Mouse (Mus musculus) embryonic facial prominence, embryonic 15.5 days (tissue): ENCODE measurements around the gene Bok. TPM values are rescaled to one million over a fixed set of nuclear protein-coding genes. Genes with fewer than 3 reads are reported as not detected.
"Not testable (repeated sequence)": the region's sequence is repeated elsewhere in the genome, so short reads cannot be mapped to it uniquely, and the experiment has no call there.

ENCODE experiments used
- ATAC-seq: fragments of 200-750 bp; cut with Nextera tagmentation; 2 replicates; pipeline ENCODE4 v1.8.0; 2017; ENCODE audit warnings: low read depth, moderate TSS enrichment; ENCODE audit not compliant: insufficient number of reproducible peaks, low FRiP score, low TSS enrichment
- H3K27ac ChIP-seq: fragments of 300-500 bp; sonication (generic); replicated peaks from 2 replicates; pipeline ENCODE4 v1.5.1; 2015; ENCODE audit warnings: mild to moderate bottlenecking, inconsistent platforms
- H3K27me3 ChIP-seq: fragments of 300-500 bp; sonication (generic); 2 replicates; pipeline ENCODE4 v1.6.1; 2015; ENCODE audit warnings: inconsistent platforms
- H3K36me3 ChIP-seq: fragments of 300-500 bp; sonication (generic); 2 replicates; pipeline ENCODE4 v1.6.1; 2015; ENCODE audit warnings: mild to moderate bottlenecking, inconsistent platforms
- H3K4me1 ChIP-seq: fragments of 300-500 bp; sonication (generic); 2 replicates; pipeline ENCODE4 v1.6.1; 2015; ENCODE audit warnings: inconsistent platforms
- H3K4me2 ChIP-seq: fragments of 300-500 bp; sonication (generic); replicated peaks from 2 replicates; pipeline ENCODE4 v1.6.1; 2015; ENCODE audit warnings: mild to moderate bottlenecking, inconsistent platforms
- H3K4me3 ChIP-seq: fragments of 300-500 bp; sonication (generic); replicated peaks from 2 replicates; pipeline ENCODE4 v1.5.1; 2015; ENCODE audit warnings: mild to moderate bottlenecking, inconsistent platforms
- H3K9ac ChIP-seq: fragments of 300-500 bp; sonication (generic); 2 replicates; pipeline ENCODE4 v1.6.1; 2015; ENCODE audit warnings: inconsistent platforms
- H3K9me3 ChIP-seq: fragments of 300-500 bp; sonication (generic); replicated peaks from 2 replicates; pipeline ENCODE4 v1.6.1; 2016; ENCODE audit warnings: inconsistent platforms
- WGBS: fragments of 180-500 bp; shearing (Covaris S2); methylation state at CpG from one replicate; pipeline ENCODE4 v1.1.7; 2015; 5-methylcytosine and 5-hydroxymethylcytosine counted together
- polyA plus RNA-seq: library from polyadenylated mRNA; unstranded; fragments of >200 nt; fragmentation: Nextera tagmentation; extraction: Ambion mirVana; gene quantifications from 2 replicates; pipeline ENCODE4 v1.2.1, GENCODE M21; 2015

Bok gene
- polyA plus RNA-seq: 61.3 and 63.4 TPM in 2 replicates

DNA sequence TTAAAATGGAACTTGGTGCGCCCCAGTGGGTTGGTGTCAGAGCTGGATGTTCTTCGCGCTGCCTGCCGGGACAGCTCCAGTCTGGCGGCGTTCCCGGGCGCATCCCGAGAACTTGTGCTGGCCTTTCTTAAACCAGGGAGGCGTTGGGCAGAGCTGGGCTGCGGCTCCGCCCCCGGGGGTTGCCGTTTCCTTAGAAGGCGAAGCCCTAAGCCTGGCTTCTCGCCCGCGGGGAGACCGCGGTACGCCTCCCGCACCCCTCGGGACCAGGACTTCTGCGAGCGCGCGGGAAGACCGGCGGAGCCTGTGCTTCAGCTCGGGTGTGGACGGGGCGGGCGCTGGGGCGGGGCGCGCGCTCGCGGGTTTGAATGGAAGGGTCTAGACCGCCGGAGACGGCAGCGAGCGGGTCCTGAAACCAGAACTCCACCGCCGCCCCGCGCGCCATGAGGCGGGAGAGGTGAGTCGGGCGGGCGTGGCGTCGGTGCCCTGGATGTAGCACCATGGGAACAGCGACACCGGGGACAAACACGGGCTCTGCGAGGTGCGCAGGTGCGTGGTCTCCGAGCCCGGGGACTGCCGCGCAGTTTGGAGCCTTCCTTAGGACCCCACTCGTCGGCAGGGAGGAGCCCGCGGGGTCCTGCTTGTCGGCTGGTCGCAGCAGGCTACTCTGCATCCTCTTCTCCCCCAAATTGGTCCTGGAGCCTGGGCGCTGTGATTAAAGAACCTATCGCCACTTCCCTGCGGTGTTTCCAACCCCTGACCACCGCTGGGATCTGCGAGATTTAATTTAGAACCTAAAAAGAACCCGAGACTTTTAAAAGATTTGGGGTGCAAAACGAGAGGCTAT is at the start of gene Bok:
TSS of gene Bok (plus strand) at position 260 of the 844 bp plus-strand sequence.
- peak; percentile 82 for ATAC-seq
- Histone ChIP-seq H3K4me3 (peak within 1 kb of the TSS; percentile 61), H3K27ac (peak within 1 kb of the TSS; percentile 66), H3K36me3 (no peaks in the 10 kb centered on the region), H3K9ac (peak within 1 kb of the TSS; percentile 33), H3K9me3 (no peaks in the 10 kb centered on the region), H3K27me3 (no peaks in the 10 kb centered on the region), H3K4me1 (peaks cover 22% of the 10 kb centered on the region), H3K4me2 (peak within 1 kb of the TSS; percentile 91)
- WGBS: under 1% methylated on average over 78 of the region's 78 CpGs

DNA sequence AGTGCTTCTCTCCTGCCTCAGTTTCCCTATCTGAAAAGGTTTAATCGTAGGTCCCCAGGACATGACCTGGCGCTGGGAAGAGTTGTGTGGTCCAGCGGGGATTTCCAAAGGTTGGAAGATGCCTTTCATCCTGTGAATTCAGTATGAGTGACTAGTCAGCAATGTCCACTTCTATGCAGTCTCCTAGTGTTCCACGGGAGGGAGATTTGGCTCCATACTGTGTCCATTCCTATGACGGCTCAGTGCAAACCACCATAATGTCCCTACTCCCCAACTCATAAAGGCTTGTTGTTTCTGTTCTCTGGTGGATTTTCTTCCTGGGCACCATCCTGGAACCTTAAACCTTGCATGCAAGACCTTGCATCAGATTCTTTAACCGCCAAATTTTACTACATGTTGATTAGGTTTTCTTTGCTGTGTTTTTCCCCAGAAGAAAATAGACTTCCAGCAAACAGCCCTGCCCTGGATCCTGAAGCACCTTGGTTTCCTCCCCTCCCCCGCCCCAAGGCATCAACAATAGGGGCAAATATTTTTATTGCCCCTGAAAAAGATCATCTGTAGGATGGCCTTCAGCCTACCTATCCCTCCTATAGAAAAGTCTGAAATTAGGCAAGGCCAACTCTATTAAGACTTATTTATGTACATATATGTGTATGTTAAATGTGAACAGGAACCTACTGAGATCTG is 49.1 kb upstream of the Bok start:
- no peaks in the 10 kb centered on the region for H3K9me3 ChIP-seq
- 30% methylated on average over 7 of the region's 7 CpGs for WGBS
- no peak for ATAC-seq
- peak overlapping the region; percentile 85 for H3K27ac ChIP-seq
- H3K4me1 ChIP-seq: peaks cover 23% of the 10 kb centered on the region
- H3K36me3 ChIP-seq: 0 out of 2 replicates have a peak, but pooled peaks cover 7% of the 10 kb centered on the region
- peak overlapping the region; percentile 75 for H3K4me2 ChIP-seq
- peak overlapping the region; percentile 47 for H3K9ac ChIP-seq
- H3K4me3 ChIP-seq: peak overlapping the region; percentile 100
- no peaks in the 10 kb centered on the region for H3K27me3 ChIP-seq

DNA sequence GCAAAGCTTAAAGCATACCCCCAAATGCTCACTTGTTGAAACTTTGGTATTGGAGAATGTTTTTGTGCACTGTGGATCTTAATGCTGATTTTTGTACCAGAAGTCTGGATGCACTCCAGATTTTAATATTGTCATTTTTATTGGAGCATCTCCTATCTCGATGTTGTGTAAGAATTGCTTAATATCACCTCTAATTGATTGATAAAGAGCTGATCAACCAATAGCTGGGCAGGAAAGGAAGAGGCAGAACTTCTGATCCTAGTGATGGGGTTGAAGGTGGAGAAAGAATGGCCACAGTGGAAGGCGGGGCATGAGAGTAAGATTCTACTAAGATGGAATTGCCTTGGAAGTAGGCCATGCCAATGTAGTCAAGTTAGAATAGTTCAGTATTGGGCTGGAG is 43.5 kb upstream of the Bok start:
- ATAC-seq: no peak
- Histone ChIP-seq H3K9me3 (no peaks in the 10 kb centered on the region), H3K27ac (no peak overlapping the region), H3K4me2 (no peak overlapping the region), H3K27me3 (no peaks in the 10 kb centered on the region), H3K9ac (no peak overlapping the region), H3K4me1 (no peaks in the 10 kb centered on the region), H3K4me3 (no peak overlapping the region), H3K36me3 (no peaks in the 10 kb centered on the region)
- 90% methylated on average over 2 of the region's 2 CpGs for WGBS

DNA sequence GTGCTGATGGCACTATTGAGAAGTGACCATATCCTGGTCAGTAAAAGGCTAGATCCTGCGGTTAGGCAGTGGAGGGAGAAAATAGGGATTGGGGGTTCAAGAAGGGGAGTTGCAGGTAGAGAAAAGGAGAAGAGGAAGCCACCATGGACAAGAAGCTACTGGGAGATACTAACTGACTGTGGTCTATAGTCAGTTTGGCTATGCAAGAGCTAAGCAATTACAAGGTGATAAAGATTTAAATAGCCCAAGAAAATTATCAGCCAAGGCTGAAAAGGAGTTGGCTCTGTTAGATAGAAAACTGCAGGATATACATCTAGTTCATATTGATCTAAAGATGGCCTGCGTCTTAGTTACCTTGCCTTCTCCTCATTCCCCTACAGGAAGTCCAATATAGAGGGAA is 42.8 kb upstream of the Bok start:
- Histone ChIP-seq H3K36me3 (no peaks in the 10 kb centered on the region), H3K9me3 (no peaks in the 10 kb centered on the region), H3K4me2 (no peak overlapping the region), H3K4me1 (no peaks in the 10 kb centered on the region), H3K4me3 (no peak overlapping the region), H3K27ac (no peak overlapping the region), H3K9ac (no peak overlapping the region), H3K27me3 (no peaks in the 10 kb centered on the region)
- 79% methylated on average over 2 of the region's 2 CpGs for WGBS
- no peak for ATAC-seq

DNA sequence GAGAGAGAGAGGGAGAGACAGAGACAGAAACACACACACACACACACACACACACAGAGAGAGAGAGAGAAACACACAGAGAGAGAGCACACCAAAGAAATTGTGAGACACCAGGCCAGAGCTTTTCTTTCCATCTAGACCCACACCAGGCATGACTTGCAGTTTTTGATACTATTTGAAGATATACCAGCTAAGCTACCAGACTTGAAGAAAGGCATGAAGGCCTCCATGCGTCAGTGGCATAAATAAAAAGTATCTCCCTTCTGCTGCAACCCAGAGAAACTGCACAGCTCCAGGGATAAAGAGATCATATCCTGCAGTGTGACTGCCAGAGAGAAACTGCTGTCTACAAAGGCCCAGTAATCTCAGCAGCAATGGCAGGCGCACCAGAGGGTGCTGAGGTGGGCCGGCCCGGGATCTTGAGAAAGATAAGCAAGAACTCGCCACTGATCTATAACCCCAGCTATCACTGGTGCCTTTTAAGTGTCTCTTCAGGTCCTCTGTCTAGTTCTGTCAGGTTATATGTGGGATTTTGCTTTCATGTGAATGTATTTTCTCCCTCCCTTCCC is 35.8 kb upstream of the Bok start:
- WGBS: 71% methylated on average over 5 of the region's 5 CpGs
- Histone ChIP-seq H3K4me2 (no peak overlapping the region), H3K27me3 (no peaks in the 10 kb centered on the region), H3K9me3 (no peaks in the 10 kb centered on the region), H3K27ac (no peak overlapping the region), H3K4me1 (no peaks in the 10 kb centered on the region), H3K4me3 (no peak overlapping the region), H3K9ac (no peak overlapping the region), H3K36me3 (no peaks in the 10 kb centered on the region)
- ATAC-seq: no peak

DNA sequence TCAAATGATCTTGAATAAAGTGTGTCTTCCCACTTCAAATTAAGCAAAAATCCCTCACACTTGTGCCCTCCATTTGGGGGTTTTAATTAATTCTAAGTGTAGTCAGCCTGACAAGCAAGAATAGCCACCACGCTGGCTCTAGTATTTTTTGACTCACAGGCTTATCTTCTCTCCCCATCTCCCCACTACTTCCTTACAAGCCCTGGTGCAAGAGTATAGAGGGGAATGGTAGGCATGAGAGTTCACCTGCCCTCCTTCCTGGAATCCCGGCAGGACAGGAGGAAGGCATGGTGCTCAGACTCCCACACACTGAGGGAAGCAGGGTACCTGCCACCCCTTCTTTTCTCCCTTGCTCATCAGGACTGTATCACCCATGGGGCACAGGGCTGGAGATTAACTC is 31.2 kb upstream of the Bok start:
- no peak overlapping the region for H3K4me2 ChIP-seq
- no peak overlapping the region for H3K9ac ChIP-seq
- no peak for ATAC-seq
- H3K27me3 ChIP-seq: no peaks in the 10 kb centered on the region
- no peaks in the 10 kb centered on the region for H3K9me3 ChIP-seq
- H3K27ac ChIP-seq: no peak overlapping the region
- no peaks in the 10 kb centered on the region for H3K4me1 ChIP-seq
- no peaks in the 10 kb centered on the region for H3K36me3 ChIP-seq
- H3K4me3 ChIP-seq: no peak overlapping the region
- WGBS: 49% methylated on average over 2 of the region's 2 CpGs

DNA sequence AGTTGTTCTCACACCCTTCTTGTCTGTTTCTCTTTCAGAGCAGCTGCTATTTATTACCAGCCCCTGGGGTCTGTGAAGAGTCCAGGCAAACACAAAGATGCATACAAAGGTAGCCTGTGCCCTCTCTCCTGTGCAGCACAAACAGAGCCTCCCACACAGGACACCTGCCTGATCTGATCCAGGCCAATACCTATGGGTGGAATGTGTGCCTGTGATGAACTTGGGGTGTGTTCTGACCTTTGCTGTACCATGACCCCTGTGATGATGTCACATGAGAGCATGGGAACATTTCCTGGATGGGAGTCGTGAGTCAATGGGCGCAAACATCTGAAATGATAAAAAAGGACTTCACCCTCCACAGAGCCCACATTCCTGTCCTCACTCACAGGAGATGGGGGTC is 30.7 kb upstream of the Bok start:
- no peak for ATAC-seq
- no peak overlapping the region for H3K9ac ChIP-seq
- no peaks in the 10 kb centered on the region for H3K9me3 ChIP-seq
- H3K27me3 ChIP-seq: no peaks in the 10 kb centered on the region
- H3K4me2 ChIP-seq: no peak overlapping the region
- H3K27ac ChIP-seq: no peak overlapping the region
- WGBS: 57% methylated on average over 2 of the region's 2 CpGs
- no peaks in the 10 kb centered on the region for H3K36me3 ChIP-seq
- no peak overlapping the region for H3K4me3 ChIP-seq
- H3K4me1 ChIP-seq: no peaks in the 10 kb centered on the region

DNA sequence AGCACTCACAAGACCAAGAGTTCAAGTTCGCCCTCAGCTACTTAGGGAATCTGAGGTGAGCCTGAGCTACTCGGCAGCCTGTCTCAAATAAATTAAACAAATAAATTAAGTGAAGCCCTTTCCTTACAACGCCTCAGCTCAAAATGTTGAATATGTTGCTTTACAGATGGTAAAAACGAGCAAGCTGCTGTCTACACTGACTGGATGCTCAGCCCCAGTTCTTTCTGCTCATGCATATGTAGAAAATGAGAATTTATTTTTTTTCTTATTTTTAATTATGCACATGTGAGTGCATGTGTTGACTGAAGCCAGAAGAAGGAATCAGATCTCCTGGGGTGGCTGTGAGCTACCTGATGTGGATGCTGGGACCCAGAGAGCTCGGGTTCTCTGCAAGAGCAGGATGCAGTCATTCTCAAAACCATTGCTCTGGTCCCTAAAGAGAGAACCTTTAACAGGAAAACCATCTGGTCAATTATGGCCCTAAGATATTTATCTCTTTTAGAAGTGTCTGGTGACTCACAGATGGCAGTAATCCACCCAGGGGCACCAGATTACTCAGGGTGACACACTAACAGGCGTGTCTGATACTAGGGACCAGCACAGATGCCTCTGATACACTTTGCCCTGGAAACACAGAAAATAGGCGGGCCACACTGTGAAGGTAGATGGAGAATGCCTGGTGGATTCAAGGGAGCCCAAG is 29.0 kb upstream of the Bok start:
- no peaks in the 10 kb centered on the region for H3K27me3 ChIP-seq
- 61% methylated on average over 7 of the region's 7 CpGs for WGBS
- H3K27ac ChIP-seq: no peak overlapping the region
- H3K9ac ChIP-seq: no peak overlapping the region
- no peaks in the 10 kb centered on the region for H3K4me1 ChIP-seq
- no peak for ATAC-seq
- H3K4me3 ChIP-seq: no peak overlapping the region
- H3K36me3 ChIP-seq: no peaks in the 10 kb centered on the region
- H3K4me2 ChIP-seq: no peak overlapping the region
- H3K9me3 ChIP-seq: no peaks in the 10 kb centered on the region

DNA sequence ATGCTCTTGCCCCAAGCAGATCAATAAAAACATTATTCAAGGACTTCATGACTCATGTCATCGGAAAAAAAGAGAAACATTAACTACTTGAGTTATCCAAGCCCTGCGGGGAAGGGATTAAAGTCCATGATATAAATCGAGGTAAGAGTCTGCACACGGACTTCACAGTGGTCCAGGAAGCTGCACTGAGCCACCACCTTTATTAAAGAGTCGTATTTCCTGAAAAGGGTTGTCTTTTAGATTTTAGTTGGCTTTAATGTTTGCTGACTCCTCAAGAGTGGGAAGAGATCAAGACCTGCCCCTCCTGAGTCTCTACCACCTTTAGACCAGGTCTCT is 28.5 kb upstream of the Bok start:
- no peak for ATAC-seq
- Histone ChIP-seq H3K27me3 (no peaks in the 10 kb centered on the region), H3K27ac (no peak overlapping the region), H3K36me3 (no peaks in the 10 kb centered on the region), H3K9ac (no peak overlapping the region), H3K4me1 (no peaks in the 10 kb centered on the region), H3K4me3 (no peak overlapping the region), H3K9me3 (no peaks in the 10 kb centered on the region), H3K4me2 (no peak overlapping the region)
- WGBS: 68% methylated on average over 5 of the region's 5 CpGs

DNA sequence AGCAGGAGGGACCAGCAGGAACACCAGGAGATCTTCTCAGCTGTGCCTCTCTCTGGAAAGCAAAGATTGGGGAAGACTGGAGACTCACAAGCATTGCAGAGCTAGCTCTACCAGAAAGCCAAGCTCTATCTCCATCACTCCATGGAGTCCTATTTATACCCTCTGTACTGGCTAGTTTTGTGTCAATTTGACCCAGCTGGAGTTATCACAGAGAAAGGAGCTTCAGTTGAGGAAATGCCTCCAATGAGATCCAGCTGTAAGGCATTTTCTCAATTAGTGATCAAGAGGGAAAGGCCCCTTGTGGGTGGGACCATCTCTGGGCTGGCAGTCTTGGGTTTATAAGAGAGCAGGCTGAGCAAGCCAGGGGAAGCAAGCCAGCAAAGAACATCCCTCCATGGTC is 26.9 kb upstream of the Bok start, which contains the start of gene Stk25:
TSS of gene Stk25 (minus strand) at position 101 of the 400 bp plus-strand sequence.
- H3K27ac ChIP-seq, ATAC-seq: not testable (repeated sequence)

DNA sequence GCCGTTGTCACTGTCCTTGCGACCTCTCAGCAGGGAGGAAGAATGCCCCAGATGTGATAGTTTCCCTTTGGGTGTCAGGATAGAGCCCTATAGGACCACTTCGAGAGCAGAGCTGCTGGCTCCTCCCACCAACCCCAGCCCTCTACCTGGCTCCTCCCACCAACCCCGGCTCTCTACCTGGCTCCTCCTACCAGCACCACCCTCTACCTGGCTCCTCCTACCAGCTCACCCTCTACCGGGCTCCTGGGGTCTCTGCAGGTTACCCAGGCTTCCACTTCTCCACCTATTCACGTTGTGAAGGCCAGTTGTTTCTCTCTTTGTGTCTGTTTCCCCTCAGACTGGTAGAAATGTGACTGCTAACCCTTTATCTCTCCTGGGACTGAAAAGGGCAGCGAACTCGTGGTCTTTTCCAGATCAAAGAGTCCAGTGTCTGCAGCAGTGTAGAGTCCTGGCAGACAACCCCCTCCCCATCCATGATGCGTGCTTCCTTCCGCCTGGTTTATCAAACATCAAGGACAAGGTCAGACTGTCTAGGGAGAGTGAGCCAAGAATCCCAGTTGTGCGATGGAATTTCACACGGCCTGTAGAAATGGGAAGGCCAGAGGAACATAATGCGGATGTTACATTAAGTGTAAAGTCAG is 17.6 kb upstream of the Bok start:
- Histone ChIP-seq H3K36me3 (no peaks in the 10 kb centered on the region), H3K4me2 (no peak overlapping the region), H3K4me3 (no peak overlapping the region), H3K27ac (no peak overlapping the region), H3K4me1 (peaks cover 12% of the 10 kb centered on the region), H3K9ac (no peak overlapping the region), H3K27me3 (no peaks in the 10 kb centered on the region), H3K9me3 (no peaks in the 10 kb centered on the region)
- ATAC-seq: no peak
- 34% methylated on average over 13 of the region's 13 CpGs for WGBS

More for the DNA sequence above, 26.9 kb upstream of the Bok start, which contains the start of gene Stk25:
- not testable (repeated sequence) for H3K9me3 ChIP-seq, H3K4me2 ChIP-seq, H3K4me1 ChIP-seq, H3K36me3 ChIP-seq, H3K27me3 ChIP-seq, H3K4me3 ChIP-seq, H3K9ac ChIP-seq
